Mouse (Mus musculus) layer of hippocampus, adult 18-20 months (tissue): Measurements from ENCODE around the gene Vnn3. TPM values are rescaled to one million over a fixed set of nuclear protein-coding genes. Genes with fewer than 3 reads are reported as not detected.

ENCODE experiments used
- DNase-seq, 2 experiments: peaks; one replicate each; pipeline ENCODE4 v3.0.0; 2022; ENCODE audit warnings: low spot score in 2 of 2
- long read RNA-seq: library from polyadenylated mRNA; stranded (forward); transcript quantifications from one replicate; pipeline ENCODE4 v2.0.0, GENCODE M21; 2021
- total RNA-seq, 2 experiments: library from RNA; stranded (reverse); gene quantifications; 2 replicates each; pipeline ENCODE4 v1.2.3; 2021

The Vnn3 gene
- under 1 TPM in 1 of 2 experiments, not detected in 1; 0.23 TPM for total RNA-seq
- long read RNA-seq, result 0 reads

GRCm38 (mm10) chr10:23851228-23851912 is at the start of gene Vnn3:
TSS of gene Vnn3 (plus strand) at chr10:23851462.
- no peak for DNase-seq

- DNase-seq, result no peak
Observed at GRCm38 (mm10) chr10:23802911-23803310, 48.4 kb upstream of the Vnn3 start.

GRCm38 (mm10) chr10:23804665-23805064 is 46.6 kb upstream of the Vnn3 start:
- no peak for DNase-seq

- DNase-seq, result no peak
Observed at GRCm38 (mm10) chr10:23806201-23806600, 45.1 kb upstream of the Vnn3 start.

GRCm38 (mm10) chr10:23811635-23812437 is 39.4 kb upstream of the Vnn3 start:
- DNase-seq, result peak; percentile 50 to 82

- DNase-seq, result no peak
Observed at GRCm38 (mm10) chr10:23812438-23812759, 38.9 kb upstream of the Vnn3 start.

GRCm38 (mm10) chr10:23812852-23813766 is 38.2 kb upstream of the Vnn3 start:
- no peak for DNase-seq

GRCm38 (mm10) chr10:23815168-23815567 is 36.1 kb upstream of the Vnn3 start:
- DNase-seq, result peak; percentile 61 to 87

- no peak for DNase-seq
Observed at GRCm38 (mm10) chr10:23816241-23816640, 35.0 kb upstream of the Vnn3 start.

GRCm38 (mm10) chr10:23826516-23826915 is 24.7 kb upstream of the Vnn3 start:
- DNase-seq, result no peak

GRCm38 (mm10) chr10:23836003-23836964 is 15.0 kb upstream of the Vnn3 start:
- no peak for DNase-seq

GRCm38 (mm10) chr10:23837115-23837514 is 14.1 kb upstream of the Vnn3 start:
- DNase-seq, result no peak

- DNase-seq, result no peak
Observed at GRCm38 (mm10) chr10:23838910-23839309, 12.4 kb upstream of the Vnn3 start.

- DNase-seq, result no peak
Observed at GRCm38 (mm10) chr10:23839368-23839767, 11.9 kb upstream of the Vnn3 start.

- DNase-seq, result no peak
Observed at GRCm38 (mm10) chr10:23840496-23840895, 10.8 kb upstream of the Vnn3 start.

GRCm38 (mm10) chr10:23852096-23852495 is 834 bp downstream of the Vnn3 start:
- no peak for DNase-seq

GRCm38 (mm10) chr10:23864362-23865312 is 13.4 kb downstream of the Vnn3 start:
- DNase-seq, result no peak

- peak in 1 of 2 experiments; percentile 9 for DNase-seq
Observed at GRCm38 (mm10) chr10:23880695-23881094, 29.4 kb downstream of the Vnn3 start.

- DNase-seq, result no peak
Observed at GRCm38 (mm10) chr10:23884910-23885309, 33.6 kb downstream of the Vnn3 start.
